Mouse (Mus musculus) embryonic fibroblast, embryonic 13.5 days (primary cell): ENCODE measurements around the gene Mcrip2.

Experiments
- CTCF ChIP-seq: IDR thresholded peaks from 2 replicates; pipeline ENCODE4 v1.5.1; 2011; ENCODE audit warnings: mild to moderate bottlenecking, control low read depth, low read length, moderate library complexity, borderline replicate concordance; ENCODE audit not compliant: insufficient read depth
- POLR2A ChIP-seq: IDR thresholded peaks from 2 replicates; pipeline ENCODE4 v1.6.1; 2011; ENCODE audit warnings: low read depth, mild to moderate bottlenecking, control low read depth, low read length, moderate library complexity

GRCm38 (mm10) chr17:25827011-25827410 lies 41.6 kb downstream of the Mcrip2 start:
- TF ChIP-seq CTCF, result no peak
- no peak for TF ChIP-seq POLR2A
